Mouse (Mus musculus) kidney, postnatal 14 days (tissue): Measurements from ENCODE around the gene Pdia2.
"Not testable (repeated sequence)": the region's sequence is repeated elsewhere in the genome, so short reads cannot be mapped to it uniquely, and the experiment has no call there.

ENCODE experiments used
- DNase-seq: peaks from one replicate; pipeline ENCODE4 v3.0.0; 2022; ENCODE audit warnings: mixed read lengths

Gene Pdia2

GRCm38 (mm10) chr17:26200831-26201705, 2.2 kb upstream of the Pdia2 start:
- no peak for DNase-seq

- no peak for DNase-seq
Observed at GRCm38 (mm10) chr17:26192481-26193190, 6.3 kb downstream of the Pdia2 start.

- DNase-seq: not testable (repeated sequence)
Observed at GRCm38 (mm10) chr17:26191486-26191885, 7.4 kb downstream of the Pdia2 start.

- no peak for DNase-seq
Observed at GRCm38 (mm10) chr17:26188091-26188805, 10.6 kb downstream of the Pdia2 start.

GRCm38 (mm10) chr17:26187592-26187991, 11.3 kb downstream of the Pdia2 start:
- no peak for DNase-seq

- DNase-seq: no peak
Observed at GRCm38 (mm10) chr17:26181179-26181578, 17.7 kb downstream of the Pdia2 start.

- no peak for DNase-seq
Observed at GRCm38 (mm10) chr17:26178611-26179010, 20.3 kb downstream of the Pdia2 start.

- not testable (repeated sequence) for DNase-seq
Observed at GRCm38 (mm10) chr17:26175248-26175647, 23.6 kb downstream of the Pdia2 start.

- DNase-seq: no peak
Observed at GRCm38 (mm10) chr17:26168039-26168438, 30.8 kb downstream of the Pdia2 start.

- no peak for DNase-seq
Observed at GRCm38 (mm10) chr17:26162736-26163135, 36.2 kb downstream of the Pdia2 start.

- no peak for DNase-seq
Observed at GRCm38 (mm10) chr17:26151886-26152630, 46.8 kb downstream of the Pdia2 start.

GRCm38 (mm10) chr17:26149056-26149455, 49.8 kb downstream of the Pdia2 start:
- no peak for DNase-seq
